Mouse (Mus musculus) hematopoietic stem cell, adult 5-6 weeks (primary cell): ENCODE results near the gene Casc4. TPM values are rescaled to one million over a fixed set of nuclear protein-coding genes. Genes with fewer than 3 reads are reported as not detected.

Source experiments
- ATAC-seq, 2 experiments: fragments of 125-278 bp in 1 of 2; replicated peaks in 1 of 2; 2 replicates each; pipeline ENCODE4 v1.8.0; 2016 to 2017; ENCODE audit warnings: inconsistent platforms in 2 of 2, mild to moderate bottlenecking in 2 of 2, moderate number of reproducible peaks in 2 of 2, low read depth in 1 of 2, moderate TSS enrichment in 1 of 2; ENCODE audit not compliant: low FRiP score in 2 of 2, poor library complexity in 2 of 2, severe bottlenecking in 2 of 2, insufficient read depth in 1 of 2, low TSS enrichment in 1 of 2
- total RNA-seq: library from RNA; stranded (forward); fragments of 172-1452, 232-1000 nt; gene quantifications from 2 replicates; pipeline ENCODE4 v1.2.3, GENCODE M21; 2017

Casc4 gene
- 36.6 and 41.3 TPM in 2 replicates for total RNA-seq

- peak; percentile 86 to 89 for ATAC-seq
Measured at GRCm38 (mm10) chr2:121866632-121867050, at the start of gene Casc4. Casc4 (plus strand) TSS chr2:121866970.

GRCm38 (mm10) chr2:121821787-121822186, 45.0 kb upstream of the Casc4 start:
- no peak for ATAC-seq

DNA sequence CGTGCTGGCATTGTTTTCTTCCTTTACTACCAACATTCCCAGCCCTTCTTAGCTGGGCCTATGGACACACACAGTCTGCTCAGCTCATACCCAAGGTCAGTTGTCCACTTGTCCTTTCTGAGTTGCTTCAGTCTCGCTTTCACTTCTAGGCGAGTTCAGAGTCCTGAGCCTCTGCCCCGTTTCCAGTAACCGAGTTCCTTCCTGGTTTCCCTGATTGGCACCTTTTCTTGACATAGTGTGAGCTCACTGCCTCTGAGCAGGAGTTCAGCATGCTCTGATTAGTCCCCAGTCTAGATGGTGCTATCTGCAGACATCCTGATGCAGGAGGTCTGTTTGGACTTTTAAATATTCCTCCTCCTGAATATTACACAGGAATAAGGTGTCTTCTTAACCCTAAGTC, 42.1 kb upstream of the Casc4 start:
- ATAC-seq = no peak

GRCm38 (mm10) chr2:121826189-121826588, 40.6 kb upstream of the Casc4 start:
- no peak for ATAC-seq

GRCm38 (mm10) chr2:121828411-121828810, 38.4 kb upstream of the Casc4 start:
- ATAC-seq = no peak

DNA sequence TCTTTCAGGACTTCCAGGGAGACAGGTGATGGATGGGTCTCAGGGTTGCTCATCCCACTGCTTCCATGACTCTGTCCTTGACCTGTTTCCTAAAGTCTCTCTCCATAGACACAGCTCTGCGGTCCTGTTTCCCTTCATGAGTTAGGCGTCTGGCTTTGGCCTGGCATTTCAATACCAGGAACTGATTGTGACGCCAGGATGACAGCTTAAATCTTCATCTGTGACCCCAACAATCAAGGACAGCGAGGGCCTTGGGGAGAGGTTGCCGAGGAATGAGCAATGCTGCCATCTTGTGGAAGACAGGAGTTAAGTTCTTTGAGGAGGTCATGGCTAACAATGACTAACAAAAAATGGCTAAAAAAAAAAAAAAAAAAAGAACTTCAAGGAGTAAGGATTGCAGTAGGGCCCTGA, 34.3 kb upstream of the Casc4 start:
- peak; percentile 62 to 71; a peak in 3 of 4 replicates for ATAC-seq

DNA sequence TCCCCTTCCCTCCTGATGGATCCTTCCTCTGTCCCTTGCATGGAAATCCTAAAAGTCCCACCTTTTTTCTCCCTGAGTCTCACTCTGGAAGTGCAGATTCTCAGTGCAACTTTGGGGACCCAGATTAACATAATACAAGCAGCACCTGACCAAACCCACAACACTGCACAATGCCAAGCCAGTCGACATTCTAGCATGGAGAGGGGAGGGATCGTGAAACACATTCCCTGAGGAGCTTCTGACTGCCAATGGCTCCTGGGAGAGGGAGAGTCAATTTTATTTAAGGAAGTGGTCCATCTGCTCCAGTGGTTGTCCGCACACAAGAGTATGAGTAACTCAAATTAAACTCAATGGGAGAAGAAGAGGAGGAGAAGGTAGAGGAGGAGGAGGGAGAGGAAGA, 31.8 kb upstream of the Casc4 start:
- ATAC-seq = no peak

- no peak for ATAC-seq
Measured at GRCm38 (mm10) chr2:121841453-121841852, 25.3 kb upstream of the Casc4 start.

DNA sequence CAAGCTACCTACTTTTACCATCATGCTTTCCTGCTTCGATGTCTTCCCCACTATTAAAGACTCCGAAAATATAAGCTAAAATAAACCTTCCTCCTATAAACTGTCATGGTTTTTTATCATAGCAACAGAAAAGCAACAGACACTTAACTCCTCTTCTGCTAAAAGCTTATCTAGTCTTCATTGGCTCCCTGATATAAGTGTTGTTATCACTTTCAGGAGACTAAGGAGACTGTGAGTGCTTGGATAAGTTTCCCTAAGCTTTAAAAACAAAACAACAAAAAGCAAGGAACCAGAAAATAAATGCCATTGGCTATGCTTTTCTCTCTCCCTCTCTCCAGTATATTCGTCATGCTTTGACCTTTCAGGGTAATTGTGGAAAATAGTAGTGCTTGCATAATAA, 24.5 kb upstream of the Casc4 start:
- ATAC-seq = no peak

- no peak for ATAC-seq
Measured at GRCm38 (mm10) chr2:121846050-121846449, 20.7 kb upstream of the Casc4 start.

- ATAC-seq = no peak
Measured at GRCm38 (mm10) chr2:121852045-121852444, 14.7 kb upstream of the Casc4 start.

DNA sequence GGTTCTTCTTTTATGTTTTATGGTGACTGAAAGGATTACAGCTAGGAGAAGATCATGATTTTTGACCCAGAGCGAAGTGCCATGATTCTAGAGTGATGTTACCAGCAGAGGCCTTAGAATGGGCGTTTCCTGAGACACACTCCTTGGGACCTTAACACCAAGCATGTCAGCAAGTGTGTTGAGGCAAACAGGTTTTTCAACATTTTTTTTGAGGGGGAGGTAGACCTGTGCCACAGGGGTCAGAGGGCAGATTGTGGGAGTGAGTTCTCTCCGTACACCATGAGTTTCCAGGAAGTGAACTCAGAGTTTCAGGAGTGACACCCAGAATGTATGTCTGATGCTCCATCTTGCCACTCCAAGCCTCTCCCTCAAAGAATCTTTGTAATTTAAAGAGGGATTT, 12.8 kb upstream of the Casc4 start:
- no peak for ATAC-seq

DNA sequence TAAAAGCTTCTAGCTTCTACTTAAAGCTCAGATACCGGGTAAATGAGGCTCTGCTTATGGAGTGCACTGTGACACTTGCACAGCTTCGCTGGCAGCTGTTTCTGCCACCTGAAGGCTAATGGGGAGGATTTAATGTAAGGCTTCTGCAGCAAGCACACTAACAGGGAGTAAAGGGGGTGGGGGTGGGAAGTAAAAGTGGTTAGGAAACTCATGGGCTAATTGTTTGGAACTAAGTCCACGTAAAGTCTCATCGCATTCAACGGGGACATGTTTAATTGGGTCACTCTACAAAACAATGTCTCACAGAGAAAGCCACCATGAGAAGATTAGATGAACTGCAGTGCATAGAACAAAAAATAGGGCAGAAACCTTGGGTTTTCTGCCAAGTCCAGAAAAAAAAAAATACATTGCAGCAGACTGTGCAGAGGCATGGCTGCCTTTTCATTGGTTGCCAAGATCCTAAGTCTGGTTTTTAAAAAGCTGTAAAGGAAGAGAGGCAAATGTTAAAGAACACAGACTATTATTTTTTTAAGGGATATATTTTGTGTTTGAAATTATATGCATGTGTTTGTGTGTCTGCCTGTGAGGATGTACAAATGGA, 7.3 kb upstream of the Casc4 start:
- no peak for ATAC-seq

- peak; percentile 11 to 44; a peak in 3 of 4 replicates for ATAC-seq
Measured at GRCm38 (mm10) chr2:121866071-121866601, 634 bp upstream of the Casc4 start.

- 0 out of 4 replicates have a peak, but pooled peaks have one; percentile 2 to 23 for ATAC-seq
Measured at GRCm38 (mm10) chr2:121867051-121867928, 520 bp downstream of the Casc4 start.

- no peak for ATAC-seq
Measured at GRCm38 (mm10) chr2:121879506-121879905, 12.7 kb downstream of the Casc4 start.

GRCm38 (mm10) chr2:121885509-121886106, 18.8 kb downstream of the Casc4 start:
- no peak for ATAC-seq

GRCm38 (mm10) chr2:121886406-121886805, 19.6 kb downstream of the Casc4 start:
- ATAC-seq = no peak
